Mouse (Mus musculus) brain, adult 2 months (tissue): Measurements from ENCODE around the gene Cebpa.
A peak's percentile ranks its signal among the peaks of the same experiment; 100 is the strongest.

Experiments used
- DNase-seq: peaks from one replicate; pipeline ENCODE4 v3.0.0; 2011; ENCODE audit warnings: low read depth, low spot score

The Cebpa gene

DNA sequence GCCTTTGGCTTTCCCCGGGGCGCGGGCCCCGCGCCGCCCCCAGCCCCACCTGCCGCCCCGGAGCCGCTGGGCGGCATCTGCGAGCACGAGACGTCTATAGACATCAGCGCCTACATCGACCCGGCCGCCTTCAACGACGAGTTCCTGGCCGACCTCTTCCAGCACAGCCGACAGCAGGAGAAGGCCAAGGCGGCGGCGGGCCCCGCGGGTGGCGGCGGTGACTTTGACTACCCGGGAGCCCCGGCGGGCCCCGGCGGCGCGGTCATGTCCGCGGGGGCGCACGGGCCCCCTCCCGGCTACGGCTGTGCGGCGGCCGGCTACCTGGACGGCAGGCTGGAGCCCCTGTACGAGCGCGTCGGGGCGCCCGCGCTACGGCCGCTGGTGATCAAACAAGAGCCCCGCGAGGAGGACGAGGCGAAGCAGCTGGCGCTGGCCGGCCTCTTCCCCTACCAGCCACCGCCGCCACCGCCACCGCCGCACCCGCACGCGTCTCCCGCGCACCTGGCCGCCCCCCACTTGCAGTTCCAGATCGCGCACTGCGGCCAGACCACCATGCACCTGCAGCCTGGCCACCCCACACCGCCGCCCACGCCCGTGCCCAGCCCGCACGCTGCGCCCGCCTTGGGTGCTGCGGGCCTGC is 533 bp downstream of the Cebpa start:
- peak; percentile 14 for DNase-seq

- peak; percentile 43 for DNase-seq
Observed at GRCm38 (mm10) chr7:35120146-35120691, 1.1 kb downstream of the Cebpa start.

GRCm38 (mm10) chr7:35121150-35121549 is 2.1 kb downstream of the Cebpa start:
- DNase-seq, result no peak

DNA sequence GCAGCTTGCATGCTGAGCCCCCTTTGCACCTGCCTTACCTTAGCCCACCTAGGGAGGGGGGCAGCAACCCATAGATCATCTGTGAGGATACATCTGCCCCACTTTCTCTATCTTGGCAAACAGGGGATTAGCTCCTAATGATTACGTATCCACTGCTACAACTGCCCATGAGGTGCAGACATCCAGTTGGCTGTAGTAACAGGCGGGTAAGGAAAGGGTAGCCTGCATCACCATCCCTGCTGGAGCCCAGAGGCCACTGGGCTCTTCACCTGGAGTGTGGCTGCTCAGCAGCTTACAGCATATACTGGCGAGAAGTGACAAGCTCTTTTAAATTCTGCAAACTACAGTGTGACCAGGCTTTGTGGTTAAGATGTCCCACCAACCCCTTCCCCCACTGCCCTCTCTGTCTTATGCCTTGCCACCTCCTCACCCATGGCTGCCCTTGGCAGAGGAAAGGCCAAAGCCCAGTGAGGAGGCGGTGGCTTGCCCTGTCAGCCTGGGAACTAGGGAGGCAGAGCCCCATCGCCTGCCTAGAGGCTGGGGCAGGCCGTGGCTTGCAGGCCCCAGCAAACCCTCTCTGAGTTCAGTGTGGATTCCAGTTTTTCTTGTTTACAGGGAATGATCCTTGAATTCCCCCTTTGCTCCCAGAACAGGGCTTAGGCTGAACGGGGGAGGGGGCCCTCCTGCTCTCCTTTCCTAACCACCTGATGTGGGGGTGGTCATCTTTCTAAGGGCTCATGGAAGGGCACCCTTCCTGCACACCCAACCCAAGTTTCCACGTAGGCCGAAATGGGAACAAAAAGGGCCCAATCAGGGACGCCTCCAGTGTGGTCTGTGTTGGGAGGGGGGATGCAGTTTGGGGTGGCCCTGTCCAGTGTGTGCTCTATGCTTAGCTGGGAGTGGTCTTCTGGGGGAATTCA is 3.6 kb downstream of the Cebpa start:
- DNase-seq, result no peak

- no peak for DNase-seq
Observed at GRCm38 (mm10) chr7:35123431-35123953, 4.4 kb downstream of the Cebpa start.

GRCm38 (mm10) chr7:35124216-35124615 is 5.1 kb downstream of the Cebpa start:
- DNase-seq, result peak; percentile 27

DNA sequence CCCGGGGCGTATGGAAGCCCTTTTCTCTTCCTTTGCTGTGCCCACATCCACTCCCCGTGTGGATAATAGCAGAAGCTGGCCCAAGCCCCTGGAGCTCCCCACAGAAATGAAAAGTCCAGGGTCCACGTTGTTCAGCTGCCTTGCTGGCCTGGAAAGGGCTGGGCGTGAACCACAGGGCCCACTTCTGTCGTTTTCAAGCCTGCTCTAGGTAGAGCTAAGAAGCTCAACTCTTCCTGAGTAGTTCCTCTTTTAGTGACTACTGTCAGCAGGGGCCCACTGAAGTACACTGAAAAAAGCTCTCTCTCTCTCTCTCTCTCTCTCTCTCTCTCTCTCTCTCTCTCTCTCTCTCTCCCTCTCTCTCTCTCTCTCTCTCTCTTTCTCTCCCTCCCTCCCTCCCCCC is 5.7 kb downstream of the Cebpa start:
- no peak for DNase-seq

DNA sequence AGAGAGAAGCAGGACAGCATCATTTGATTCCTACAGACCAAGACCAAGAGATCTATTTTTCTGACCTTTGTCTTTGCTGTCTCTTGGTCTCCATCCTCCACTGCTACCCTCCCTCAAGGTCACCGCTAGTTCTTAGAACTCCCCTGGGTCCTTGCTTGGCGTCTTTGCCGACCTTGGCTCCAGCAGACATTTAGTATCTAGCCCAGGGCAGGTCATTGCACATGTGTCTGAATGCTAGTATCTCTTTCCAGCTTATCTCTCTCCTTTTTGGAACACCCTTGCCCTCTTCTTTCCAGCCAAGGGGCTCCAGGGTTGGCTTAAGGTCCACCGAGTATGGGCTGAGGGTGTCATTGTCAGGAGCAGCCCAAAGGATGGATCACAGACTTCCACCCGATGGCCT is 6.9 kb downstream of the Cebpa start:
- no peak for DNase-seq

DNA sequence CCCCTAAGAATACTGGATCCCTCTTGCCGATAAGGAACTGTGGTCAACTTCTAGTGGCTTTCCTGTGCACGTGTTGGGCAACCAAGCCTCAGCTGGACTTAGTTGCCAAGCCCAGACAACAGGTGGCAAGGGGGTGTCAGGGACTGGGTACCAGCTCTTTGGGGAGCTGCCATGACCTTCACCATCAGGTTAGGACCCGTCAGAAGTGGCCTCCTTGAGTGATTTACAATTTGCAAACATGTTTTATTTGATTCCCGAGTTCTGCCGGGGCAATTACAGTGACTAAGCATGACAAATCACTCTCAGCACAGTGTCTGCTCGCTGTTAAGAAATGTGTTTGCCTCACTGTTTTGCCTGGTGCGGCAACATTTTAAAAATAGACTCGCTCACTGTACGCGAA is 7.9 kb downstream of the Cebpa start:
- DNase-seq, result peak; percentile 68

DNA sequence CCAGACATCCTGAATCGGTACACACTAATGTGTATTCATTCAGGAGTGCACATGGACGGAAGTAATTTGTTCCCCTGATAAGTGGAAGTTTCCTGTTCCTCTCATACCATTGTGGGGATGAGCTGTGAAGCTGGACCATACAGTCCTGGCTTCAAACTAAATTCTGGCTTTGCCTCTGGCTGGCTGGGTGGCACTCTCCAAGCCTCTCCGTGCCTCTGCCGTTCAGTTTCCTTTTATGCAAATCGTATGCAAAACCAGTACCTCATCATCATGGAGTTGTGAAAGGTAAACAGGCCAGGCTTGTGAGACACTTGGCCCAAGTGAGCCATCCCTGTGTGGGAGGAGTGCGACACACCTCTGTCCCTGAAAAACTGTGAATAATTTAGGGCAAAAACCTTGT is 8.6 kb downstream of the Cebpa start:
- no peak for DNase-seq

DNA sequence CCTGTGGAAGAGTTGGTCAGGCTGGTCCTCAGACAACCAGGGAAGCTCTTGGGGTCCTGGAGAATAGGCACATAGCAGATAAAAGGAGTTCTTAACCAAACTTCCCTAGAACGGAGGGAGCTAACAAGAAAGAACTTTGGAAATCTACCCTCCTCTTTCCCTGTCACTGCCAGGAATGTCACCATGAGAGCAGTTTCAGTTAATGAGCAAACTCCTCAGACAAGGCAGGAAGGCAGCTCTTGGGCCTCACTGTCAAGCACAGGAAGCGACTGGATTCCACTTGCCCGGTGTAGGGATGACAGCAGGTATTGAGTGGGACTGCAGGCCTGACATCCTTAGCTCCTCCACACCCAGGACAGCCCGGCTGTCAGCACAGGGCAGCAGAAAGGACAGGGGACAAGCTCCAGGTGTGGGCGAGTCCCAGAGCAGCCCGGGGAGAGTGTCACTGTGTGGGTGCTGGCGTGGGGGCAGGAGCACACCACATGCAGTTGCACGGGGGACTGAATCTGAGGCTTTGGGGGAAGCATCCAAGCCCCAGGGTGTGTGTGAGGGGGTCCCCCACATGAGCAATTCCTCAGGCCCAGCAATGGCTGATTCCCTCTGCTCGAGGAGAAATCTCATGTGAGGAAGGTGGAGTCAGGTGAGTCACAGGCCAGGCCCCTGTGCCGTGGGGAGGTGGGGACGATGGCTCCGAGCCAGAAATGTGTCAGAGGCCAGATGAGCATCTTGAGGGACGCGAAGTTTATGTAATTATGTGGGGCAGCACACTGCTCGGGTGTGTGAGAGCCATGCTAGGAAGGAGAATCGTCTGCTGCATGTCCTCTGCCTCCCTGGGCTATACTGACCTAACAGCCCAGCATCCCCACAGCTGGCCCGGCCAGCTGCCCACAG is 9.8 kb downstream of the Cebpa start:
- DNase-seq, result peak; percentile 5

DNA sequence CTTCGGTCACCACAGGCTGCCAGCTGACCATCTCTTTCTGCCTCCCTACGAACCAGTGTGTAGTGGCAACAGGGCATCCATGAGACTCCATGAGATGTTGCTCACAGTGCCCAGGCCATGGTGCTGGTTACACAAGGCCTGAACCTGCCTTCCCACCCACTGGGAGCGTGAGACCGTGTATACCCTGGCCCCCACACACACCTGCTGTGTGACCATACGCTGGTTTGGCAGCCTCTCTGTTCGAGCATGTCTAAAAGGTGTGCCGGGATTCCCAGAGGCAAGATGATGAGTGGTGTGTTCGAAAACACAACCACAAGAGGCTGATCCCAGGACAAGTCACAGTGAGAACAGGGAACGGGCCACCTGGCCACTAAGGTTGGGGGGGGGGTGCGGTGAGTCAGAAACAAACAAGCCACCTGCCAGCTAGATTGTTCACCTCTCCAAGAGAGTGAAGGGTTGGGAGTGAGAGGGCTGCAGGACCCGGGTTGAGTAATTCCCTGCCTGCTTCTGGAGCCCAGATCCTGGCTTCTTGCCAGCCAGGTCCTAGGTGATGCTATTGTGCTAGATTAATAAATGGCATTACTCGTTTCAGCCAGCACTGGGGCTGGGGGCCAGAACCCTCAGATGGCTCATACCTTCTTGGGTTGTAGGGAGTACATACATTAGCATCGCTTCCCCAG is 11.1 kb downstream of the Cebpa start:
- DNase-seq, result peak; percentile 30

- peak; percentile 17 for DNase-seq
Observed at GRCm38 (mm10) chr7:35130888-35131287, 11.8 kb downstream of the Cebpa start.

- no peak for DNase-seq
Observed at GRCm38 (mm10) chr7:35131601-35132000, 12.5 kb downstream of the Cebpa start.

- DNase-seq, result no peak
Observed at GRCm38 (mm10) chr7:35134621-35135020, 15.5 kb downstream of the Cebpa start.

- DNase-seq, result no peak
Observed at GRCm38 (mm10) chr7:35137524-35137923, 18.4 kb downstream of the Cebpa start.

DNA sequence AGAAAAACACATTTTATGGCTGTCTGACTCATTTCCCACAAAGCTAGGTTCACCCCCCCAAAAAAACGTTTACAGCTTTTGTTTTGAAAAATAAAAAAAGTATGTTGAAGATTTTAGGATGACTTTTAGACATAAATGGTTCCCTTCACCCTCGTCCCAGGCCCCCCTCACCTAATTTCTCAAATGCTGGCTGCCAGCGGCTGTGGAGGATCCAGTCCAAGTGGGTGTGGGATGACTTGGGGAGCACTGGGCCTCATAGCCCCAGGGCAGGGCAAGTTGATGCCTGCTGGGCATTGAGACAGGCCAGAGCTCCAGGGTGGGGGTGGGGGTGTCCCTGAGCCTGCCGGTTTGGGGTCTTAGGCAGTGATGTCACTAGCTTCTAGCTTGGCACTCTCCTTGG is 19.4 kb downstream of the Cebpa start:
- no peak for DNase-seq

DNA sequence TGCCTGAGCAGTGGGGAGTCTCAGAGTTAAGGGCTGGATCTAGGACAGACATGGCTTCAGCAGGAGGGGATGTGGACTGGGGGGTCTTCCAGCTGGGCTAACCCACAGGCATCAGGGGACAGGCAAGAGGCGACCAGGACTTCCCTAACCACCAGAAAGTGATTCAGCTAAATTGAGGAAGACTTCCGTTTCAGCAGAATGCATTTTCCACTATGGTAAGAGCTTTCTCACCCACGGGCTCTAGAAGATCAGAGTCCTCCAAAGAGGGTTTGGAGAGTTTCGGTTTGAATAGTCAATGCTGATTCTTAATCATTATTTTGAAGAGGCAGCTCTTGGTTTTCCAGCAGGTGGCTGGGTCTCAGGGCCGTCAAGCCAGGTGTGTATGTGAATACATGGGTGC is 20.8 kb downstream of the Cebpa start:
- no peak for DNase-seq

GRCm38 (mm10) chr7:35141519-35141918 is 22.4 kb downstream of the Cebpa start:
- no peak for DNase-seq

DNA sequence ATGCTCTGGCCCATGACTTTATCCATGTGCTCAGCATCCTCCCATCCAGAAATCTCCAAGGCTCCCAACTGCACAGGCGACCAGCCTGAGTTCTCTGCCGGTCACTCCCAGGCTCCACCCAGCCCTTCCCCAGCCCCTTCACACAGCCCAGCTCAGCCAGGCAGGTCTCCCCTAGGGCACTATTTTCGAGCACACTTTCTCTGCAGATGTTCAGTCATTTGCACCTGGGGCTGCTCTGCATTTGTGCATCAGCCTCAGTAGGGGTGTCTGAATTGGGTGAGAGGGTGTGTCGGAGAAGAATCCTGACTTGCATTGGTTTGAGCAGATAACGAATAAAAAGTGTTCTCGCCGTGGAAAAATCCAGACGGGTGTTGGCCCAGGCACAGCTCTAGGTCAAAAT is 23.4 kb downstream of the Cebpa start:
- no peak for DNase-seq
